Mouse (Mus musculus) kidney, embryonic 15.5 days (tissue): ENCODE results near the gene Dnajc10. TPM values are rescaled to one million over a fixed set of nuclear protein-coding genes. Genes with fewer than 3 reads are reported as not detected.
A peak's percentile ranks its signal among the peaks of the same experiment; 100 is the strongest.

Experiments used
- ATAC-seq: fragments of 200-750 bp; cut with Nextera tagmentation; replicated peaks from 2 replicates; pipeline ENCODE4 v1.8.0; 2017; ENCODE audit warnings: moderate TSS enrichment; ENCODE audit not compliant: low FRiP score
- H3K27ac ChIP-seq: fragments of 300-500 bp; sonication (generic); 2 replicates; pipeline ENCODE4 v1.5.1; 2015; ENCODE audit warnings: mild to moderate bottlenecking, inconsistent platforms
- H3K27me3 ChIP-seq: fragments of 300-500 bp; sonication (generic); 2 replicates; pipeline ENCODE4 v1.6.1; 2015; ENCODE audit warnings: inconsistent platforms
- H3K36me3 ChIP-seq: fragments of 300-500 bp; sonication (generic); 2 replicates; pipeline ENCODE4 v1.6.1; 2015; ENCODE audit warnings: inconsistent platforms
- H3K4me1 ChIP-seq: fragments of 300-500 bp; sonication (generic); 2 replicates; pipeline ENCODE4 v1.6.1; 2015; ENCODE audit warnings: inconsistent platforms
- H3K4me2 ChIP-seq: fragments of 300-500 bp; sonication (generic); 2 replicates; pipeline ENCODE4 v1.6.1; 2015; ENCODE audit warnings: moderate library complexity, mild to moderate bottlenecking, inconsistent platforms
- H3K4me3 ChIP-seq: fragments of 300-500 bp; sonication (generic); replicated peaks from 2 replicates; pipeline ENCODE4 v1.5.1; 2015; ENCODE audit warnings: mild to moderate bottlenecking, inconsistent platforms
- H3K9ac ChIP-seq: fragments of 300-500 bp; sonication (generic); 2 replicates; pipeline ENCODE4 v1.6.1; 2015; ENCODE audit warnings: mild to moderate bottlenecking, inconsistent platforms
- H3K9me3 ChIP-seq: fragments of 300-500 bp; sonication (generic); replicated peaks from 2 replicates; pipeline ENCODE4 v1.6.1; 2016; ENCODE audit warnings: inconsistent platforms
- WGBS: fragments of 180-500 bp; shearing (Covaris S2); methylation state at CpG from one replicate; pipeline ENCODE4 v1.1.7; 2015; ENCODE audit warnings: mixed read lengths; 5-methylcytosine and 5-hydroxymethylcytosine counted together
- polyA plus RNA-seq: library from polyadenylated mRNA; unstranded; fragments of >200 nt; fragmentation: Nextera tagmentation; extraction: Ambion mirVana; gene quantifications from 2 replicates; pipeline ENCODE4 v1.2.1, GENCODE M21; 2015

Gene Dnajc10
- polyA plus RNA-seq, result 87.9 and 88.4 TPM in 2 replicates

GRCm38 (mm10) chr2:80315242-80316161, at the start of gene Dnajc10:
Dnajc10 (plus strand) TSS chr2:80315466.
- peaks cover 22% of the 10 kb centered on the region for H3K36me3 ChIP-seq
- H3K9ac ChIP-seq, result peak within 1 kb of the TSS; percentile 94
- peak; percentile 98 for ATAC-seq
- H3K9me3 ChIP-seq, result no peaks in the 10 kb centered on the region
- H3K27me3 ChIP-seq, result 0 out of 2 replicates have a peak, but pooled peaks cover 4% of the 10 kb centered on the region
- H3K27ac ChIP-seq, result peak within 1 kb of the TSS; percentile 98
- H3K4me1 ChIP-seq, result peaks cover 12% of the 10 kb centered on the region
- under 1% methylated on average over 65 of the region's 72 CpGs for WGBS
- peak within 1 kb of the TSS; percentile 94 for H3K4me3 ChIP-seq
- H3K4me2 ChIP-seq, result peak within 1 kb of the TSS; percentile 69

- H3K36me3 ChIP-seq, result no peaks in the 10 kb centered on the region
- H3K9ac ChIP-seq, result no peak overlapping the region
- WGBS, result 17% methylated on average over 11 of the region's 11 CpGs
- H3K9me3 ChIP-seq, result no peaks in the 10 kb centered on the region
- H3K27ac ChIP-seq, result no peak overlapping the region
- H3K4me1 ChIP-seq, result 0 out of 2 replicates have a peak, but pooled peaks cover 4% of the 10 kb centered on the region
- H3K4me2 ChIP-seq, result peak overlapping the region; percentile 45
- ATAC-seq, result peak; percentile 49; the same call in 1 of the 2 replicates
- H3K27me3 ChIP-seq, result no peaks in the 10 kb centered on the region
- no peak overlapping the region for H3K4me3 ChIP-seq
These were observed 48.4 kb upstream of the Dnajc10 start for GRCm38 (mm10) chr2:80266894-80267293.

- no peak overlapping the region for H3K4me3 ChIP-seq
- H3K4me1 ChIP-seq, result 0 out of 2 replicates have a peak, but pooled peaks cover 4% of the 10 kb centered on the region
- no peak overlapping the region for H3K9ac ChIP-seq
- no peaks in the 10 kb centered on the region for H3K9me3 ChIP-seq
- no peak overlapping the region for H3K27ac ChIP-seq
- WGBS, result 53% methylated on average over 4 of the region's 4 CpGs
- H3K27me3 ChIP-seq, result no peaks in the 10 kb centered on the region
- no peaks in the 10 kb centered on the region for H3K36me3 ChIP-seq
- H3K4me2 ChIP-seq, result no peak overlapping the region
- no peak for ATAC-seq
These were observed 47.2 kb upstream of the Dnajc10 start for GRCm38 (mm10) chr2:80268053-80268452.

- WGBS, result 60% methylated on average over 1 of the region's 1 CpGs
- H3K4me2 ChIP-seq, result no peak overlapping the region
- H3K4me3 ChIP-seq, result no peak overlapping the region
- no peak overlapping the region for H3K27ac ChIP-seq
- H3K36me3 ChIP-seq, result no peaks in the 10 kb centered on the region
- no peaks in the 10 kb centered on the region for H3K27me3 ChIP-seq
- H3K9ac ChIP-seq, result no peak overlapping the region
- no peak for ATAC-seq
- H3K9me3 ChIP-seq, result no peaks in the 10 kb centered on the region
- 0 out of 2 replicates have a peak, but pooled peaks cover 4% of the 10 kb centered on the region for H3K4me1 ChIP-seq
These were observed 43.8 kb upstream of the Dnajc10 start for GRCm38 (mm10) chr2:80271431-80271830.

- Histone ChIP-seq H3K27me3 (no peaks in the 10 kb centered on the region), H3K4me2 (no peak overlapping the region), H3K4me3 (no peak overlapping the region), H3K27ac (no peak overlapping the region), H3K9me3 (no peaks in the 10 kb centered on the region), H3K4me1 (no peaks in the 10 kb centered on the region), H3K36me3 (no peaks in the 10 kb centered on the region), H3K9ac (no peak overlapping the region)
- no peak for ATAC-seq
- WGBS, result 92% methylated on average over 3 of the region's 3 CpGs
These were observed 42.2 kb upstream of the Dnajc10 start for GRCm38 (mm10) chr2:80273038-80273437.

GRCm38 (mm10) chr2:80273763-80274162, 41.5 kb upstream of the Dnajc10 start:
- Histone ChIP-seq H3K4me1 (no peaks in the 10 kb centered on the region), H3K4me2 (no peak overlapping the region), H3K9ac (no peak overlapping the region), H3K4me3 (no peak overlapping the region), H3K27me3 (no peaks in the 10 kb centered on the region), H3K9me3 (no peaks in the 10 kb centered on the region), H3K27ac (no peak overlapping the region), H3K36me3 (no peaks in the 10 kb centered on the region)
- ATAC-seq, result no peak
- 72% methylated on average over 4 of the region's 4 CpGs for WGBS

- Histone ChIP-seq H3K9ac (no peak overlapping the region), H3K27ac (no peak overlapping the region), H3K9me3 (no peaks in the 10 kb centered on the region), H3K4me2 (no peak overlapping the region), H3K4me1 (no peaks in the 10 kb centered on the region), H3K36me3 (no peaks in the 10 kb centered on the region), H3K4me3 (no peak overlapping the region), H3K27me3 (no peaks in the 10 kb centered on the region)
- 58% methylated on average over 2 of the region's 2 CpGs for WGBS
- no peak for ATAC-seq
These were observed 40.1 kb upstream of the Dnajc10 start for GRCm38 (mm10) chr2:80275136-80275535.

GRCm38 (mm10) chr2:80282214-80282613, 33.1 kb upstream of the Dnajc10 start:
- Histone ChIP-seq H3K36me3 (no peaks in the 10 kb centered on the region), H3K4me3 (no peak overlapping the region), H3K27me3 (no peaks in the 10 kb centered on the region), H3K9me3 (no peaks in the 10 kb centered on the region), H3K27ac (peak overlapping the region; percentile 55), H3K9ac (no peak overlapping the region), H3K4me2 (no peak overlapping the region), H3K4me1 (no peaks in the 10 kb centered on the region)
- ATAC-seq, result peak; percentile 87
- 55% methylated on average over 2 of the region's 2 CpGs for WGBS

GRCm38 (mm10) chr2:80286397-80286796, 28.9 kb upstream of the Dnajc10 start:
- ATAC-seq, result no peak
- Histone ChIP-seq H3K27ac (no peak overlapping the region), H3K4me1 (no peaks in the 10 kb centered on the region), H3K36me3 (no peaks in the 10 kb centered on the region), H3K4me2 (no peak overlapping the region), H3K9me3 (no peaks in the 10 kb centered on the region), H3K4me3 (no peak overlapping the region), H3K27me3 (no peaks in the 10 kb centered on the region), H3K9ac (no peak overlapping the region)
- 88% methylated on average over 4 of the region's 4 CpGs for WGBS

GRCm38 (mm10) chr2:80292172-80292571, 23.1 kb upstream of the Dnajc10 start, which contains the start of gene Prdx6b:
Prdx6b (plus strand) TSS chr2:80292472.
- Histone ChIP-seq H3K9ac (no peak within 1 kb of the TSS), H3K27me3 (no peaks in the 10 kb centered on the region), H3K27ac (no peak within 1 kb of the TSS), H3K4me2 (no peak within 1 kb of the TSS), H3K9me3 (no peaks in the 10 kb centered on the region), H3K4me3 (no peak within 1 kb of the TSS), H3K36me3 (no peaks in the 10 kb centered on the region), H3K4me1 (no peaks in the 10 kb centered on the region)
- ATAC-seq, result no peak
- 84% methylated on average over 8 of the region's 8 CpGs for WGBS

- Histone ChIP-seq H3K9me3 (no peaks in the 10 kb centered on the region), H3K4me1 (no peaks in the 10 kb centered on the region), H3K4me2 (no peak overlapping the region), H3K36me3 (no peaks in the 10 kb centered on the region), H3K4me3 (no peak overlapping the region), H3K27ac (no peak overlapping the region), H3K27me3 (no peaks in the 10 kb centered on the region), H3K9ac (no peak overlapping the region)
- ATAC-seq, result no peak
- WGBS, result 76% methylated on average over 3 of the region's 3 CpGs
These were observed 16.9 kb upstream of the Dnajc10 start for GRCm38 (mm10) chr2:80298334-80298733.

- no peaks in the 10 kb centered on the region for H3K4me1 ChIP-seq
- WGBS, result 71% methylated on average over 4 of the region's 4 CpGs
- no peak overlapping the region for H3K4me2 ChIP-seq
- H3K4me3 ChIP-seq, result no peak overlapping the region
- H3K9ac ChIP-seq, result no peak overlapping the region
- no peaks in the 10 kb centered on the region for H3K36me3 ChIP-seq
- no peak overlapping the region for H3K27ac ChIP-seq
- H3K27me3 ChIP-seq, result no peaks in the 10 kb centered on the region
- ATAC-seq, result no peak
- H3K9me3 ChIP-seq, result no peaks in the 10 kb centered on the region
These were observed 14.5 kb upstream of the Dnajc10 start for GRCm38 (mm10) chr2:80300806-80301205.
